Mouse (Mus musculus) ES-E14 (cell line): ENCODE results near the gene Alkbh8. TPM values are rescaled to one million over a fixed set of nuclear protein-coding genes. Genes with fewer than 3 reads are reported as not detected.

Experiments
- total RNA-seq: library from RNA; depleted of rRNA; stranded (reverse); fragments of 300-350 nt; gene quantifications from 2 replicates; pipeline ENCODE4 v1.2.3, GENCODE M21; 2012; rRNA removed

The Alkbh8 gene
- total RNA-seq, 1 experiment = 17.4 TPM

Other genes with a start within 250 kb of the Alkbh8 start
- 21.2 and 25.4 TPM in 2 replicates for gene Cwf19l2, start 68.5 kb downstream of the Alkbh8 start, total RNA-seq
- 2.9 and 3.7 TPM in 2 replicates for gene Gucy1a2, start 197.6 kb downstream of the Alkbh8 start, total RNA-seq